Mouse (Mus musculus): ENCODE data around the gene Msi2.

The Msi2 gene

DNA sequence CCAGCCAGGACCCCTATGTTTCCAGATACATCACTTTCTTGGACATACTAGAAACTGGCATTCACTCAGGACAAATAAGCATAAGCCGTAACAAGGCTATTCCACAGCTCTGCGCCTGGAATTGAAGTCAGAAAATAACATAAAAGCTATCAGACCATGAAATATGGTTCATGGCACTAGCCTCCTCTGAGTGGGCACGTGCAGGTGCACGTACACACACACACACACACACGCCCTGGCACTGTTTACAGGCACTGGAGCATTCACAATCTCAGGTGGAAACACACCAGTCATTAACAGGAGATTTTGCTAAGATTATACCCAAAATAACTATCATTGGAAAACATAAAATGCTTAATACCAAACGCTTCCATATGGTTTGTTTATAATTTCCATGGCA lies 81.4 kb downstream of the Msi2 start:
- no peak for DNase-seq (ENCODE audit: low spot score in 2 of 2)

DNA sequence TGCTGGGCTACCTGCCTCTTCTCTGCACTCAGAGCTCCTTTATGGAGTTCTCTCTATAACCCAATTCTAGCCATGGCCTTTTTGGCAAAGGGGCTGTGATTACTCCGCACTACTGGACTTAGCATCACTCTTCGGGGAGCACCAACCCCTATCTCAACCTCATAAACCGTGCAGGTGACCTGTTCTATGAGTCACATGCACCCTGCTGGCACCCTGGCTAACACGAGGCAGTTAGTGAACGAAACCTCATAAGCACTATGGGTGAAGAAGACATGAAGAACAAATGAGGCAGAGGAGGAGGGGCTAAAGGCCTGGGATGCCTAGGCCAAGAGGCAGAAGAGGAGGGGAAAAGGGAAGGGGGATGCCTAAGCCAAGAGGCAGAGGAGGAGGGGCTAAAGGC lies 82.0 kb downstream of the Msi2 start:
- no peak for DNase-seq (ENCODE audit: low spot score in 2 of 2)

DNA sequence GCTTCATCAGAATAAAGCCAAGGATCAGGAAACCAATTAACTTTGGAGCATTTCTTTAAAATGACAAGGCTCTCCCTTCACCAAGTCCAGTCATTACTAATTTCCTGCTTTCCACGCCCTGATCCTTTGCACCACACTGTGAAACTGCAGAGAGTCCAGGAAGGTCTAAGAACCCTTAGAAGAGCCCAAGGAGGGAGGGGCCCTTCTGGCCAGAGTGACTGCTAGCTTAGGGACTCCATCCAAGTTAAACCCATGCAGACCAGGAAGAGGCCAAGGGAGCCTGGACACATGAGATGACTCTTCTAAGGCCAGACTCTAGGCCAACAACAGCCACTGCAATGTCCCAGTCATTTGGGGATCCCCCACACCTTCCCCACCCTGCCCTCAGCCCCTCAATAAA lies 83.7 kb downstream of the Msi2 start:
- DNase-seq (ENCODE audit: low spot score in 2 of 2), result no peak

DNA sequence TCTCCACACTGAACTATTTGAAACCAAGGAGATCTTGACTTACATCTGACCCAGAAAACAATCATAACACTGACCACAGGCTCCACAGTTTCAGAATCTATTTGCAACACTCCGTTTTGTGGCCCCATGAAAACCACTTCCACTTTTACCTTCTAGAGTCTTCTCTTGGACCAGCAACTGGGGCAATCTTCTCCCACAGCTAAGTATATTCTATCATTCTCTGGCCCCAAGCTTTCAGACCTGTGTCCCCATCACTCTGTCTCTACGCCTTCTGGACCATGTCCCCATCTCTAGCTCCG lies 86.4 kb downstream of the Msi2 start:
- peak in 1 of 2 experiments; percentile 24 for DNase-seq (ENCODE audit: low spot score in 2 of 2)

DNA sequence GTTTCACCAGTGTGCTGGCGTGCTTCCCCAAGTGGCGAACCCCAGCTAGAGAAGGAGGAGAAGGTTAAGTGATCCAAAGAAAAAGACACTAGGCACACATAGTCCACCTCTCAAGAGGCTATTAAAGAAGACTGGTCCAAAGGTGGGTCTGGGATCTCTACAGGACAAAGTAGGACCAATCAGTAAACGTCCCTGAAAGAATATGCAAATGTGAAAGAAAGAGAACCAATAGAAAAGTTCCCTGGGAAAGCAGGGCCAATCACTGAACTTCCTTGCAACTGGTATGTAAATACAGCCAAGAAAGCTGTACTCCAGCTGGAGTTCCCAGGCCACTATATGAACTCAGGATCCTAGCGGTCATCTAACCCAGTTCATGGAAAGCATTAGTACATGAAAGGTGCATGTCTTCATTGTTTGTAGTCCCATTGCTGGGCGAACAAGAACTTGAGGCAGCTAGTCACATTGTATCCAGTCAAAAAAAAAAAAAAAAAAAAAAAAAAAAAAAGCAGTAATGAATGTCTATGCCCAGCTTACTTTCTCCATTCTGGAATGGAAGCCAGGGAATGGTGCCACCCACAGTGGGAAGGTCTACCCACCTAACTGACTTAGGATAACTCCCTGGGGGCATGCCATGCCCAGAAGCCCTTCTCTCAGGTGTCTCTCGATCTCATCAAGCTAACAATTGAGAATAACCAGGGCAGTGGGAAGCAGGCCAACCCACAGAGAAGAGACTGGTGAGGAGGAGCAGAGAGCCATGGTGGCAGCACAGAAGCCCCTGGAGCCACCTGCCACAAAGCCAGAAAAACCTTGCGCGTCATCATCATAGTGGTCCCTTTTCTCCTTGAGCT lies 87.0 kb downstream of the Msi2 start:
- no peak for DNase-seq (ENCODE audit: low spot score in 2 of 2)

DNA sequence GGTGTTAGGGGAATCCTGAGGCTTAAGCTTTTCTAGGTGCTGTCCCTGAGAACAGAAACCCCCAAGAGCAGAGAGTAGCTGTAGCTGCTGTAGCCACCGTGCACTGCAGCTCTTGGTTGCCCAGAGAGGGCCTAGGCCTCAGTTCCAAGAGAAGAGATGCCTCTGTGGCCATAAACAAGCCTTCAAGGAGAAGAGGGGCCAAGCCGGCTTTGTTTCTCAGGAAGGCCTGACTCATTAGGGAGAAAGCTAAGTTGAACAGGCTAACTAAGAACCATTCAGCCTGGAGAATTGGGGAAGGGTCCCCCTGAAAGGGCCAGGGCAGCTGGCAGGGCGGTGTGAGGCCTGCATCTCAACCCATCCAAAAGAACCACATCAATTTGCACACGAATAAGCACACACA lies 88.7 kb downstream of the Msi2 start:
- DNase-seq (ENCODE audit: low spot score in 2 of 2), result no peak

DNA sequence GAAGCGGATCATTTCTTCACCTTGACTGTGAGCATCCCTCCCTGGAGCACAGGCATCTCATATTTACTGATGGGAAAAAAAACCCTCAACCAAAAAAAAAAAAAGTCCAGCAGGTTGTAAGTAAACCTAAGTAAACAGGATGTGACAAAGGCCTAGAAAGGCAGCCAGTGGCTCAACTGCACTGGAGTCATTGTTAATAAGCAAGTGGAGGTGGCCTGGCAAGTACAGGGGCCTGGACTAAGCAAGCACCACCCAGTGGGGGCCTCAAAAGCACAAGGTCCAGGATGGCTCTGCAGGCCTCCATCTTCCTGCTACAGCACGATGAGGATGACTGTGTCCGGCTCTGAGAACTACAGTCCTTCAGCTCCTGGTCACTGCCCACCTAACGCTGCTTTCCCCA lies 89.1 kb downstream of the Msi2 start:
- no peak for DNase-seq (ENCODE audit: low spot score in 2 of 2)

DNA sequence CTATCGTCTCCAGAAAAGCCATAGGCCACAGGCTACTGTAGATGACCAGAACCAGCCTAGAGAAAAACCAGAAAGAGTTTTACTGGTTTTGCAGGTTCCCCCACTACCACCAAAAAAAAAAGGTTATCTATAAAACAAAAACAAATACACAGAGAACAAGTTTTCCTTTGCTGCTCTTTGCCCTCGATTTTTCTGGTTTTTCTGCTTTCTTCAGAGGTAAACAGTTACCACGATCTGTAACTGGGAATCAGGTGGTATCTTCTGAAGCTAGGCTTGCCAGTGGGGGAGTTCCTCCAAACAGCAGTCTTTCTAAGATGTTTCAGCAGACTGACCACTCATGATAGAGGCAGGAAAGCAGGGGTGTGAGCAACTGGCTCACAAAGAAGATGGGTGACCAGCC lies 89.6 kb downstream of the Msi2 start:
- DNase-seq (ENCODE audit: low spot score in 2 of 2), result no peak

DNA sequence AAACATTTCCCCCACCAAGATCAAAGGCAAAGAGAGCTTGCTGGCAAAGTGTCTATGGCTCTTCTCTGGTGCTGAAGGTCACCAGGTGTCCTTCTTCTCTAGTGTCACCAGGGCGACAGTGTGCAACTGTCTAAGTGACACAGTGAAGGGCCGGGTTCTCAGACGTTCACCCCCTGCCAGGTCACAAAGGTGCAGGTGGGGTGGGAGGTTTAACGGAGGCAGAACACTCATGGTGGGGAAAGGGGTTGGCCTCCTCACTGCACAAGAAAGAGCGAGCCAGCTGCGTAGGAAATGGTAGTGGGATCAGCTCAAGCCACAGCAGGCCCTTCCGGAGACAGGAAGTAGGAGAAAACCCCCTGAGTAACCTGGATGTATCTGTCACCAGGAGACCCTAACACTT lies 91.0 kb downstream of the Msi2 start:
- no peak for DNase-seq (ENCODE audit: low spot score in 2 of 2)

DNA sequence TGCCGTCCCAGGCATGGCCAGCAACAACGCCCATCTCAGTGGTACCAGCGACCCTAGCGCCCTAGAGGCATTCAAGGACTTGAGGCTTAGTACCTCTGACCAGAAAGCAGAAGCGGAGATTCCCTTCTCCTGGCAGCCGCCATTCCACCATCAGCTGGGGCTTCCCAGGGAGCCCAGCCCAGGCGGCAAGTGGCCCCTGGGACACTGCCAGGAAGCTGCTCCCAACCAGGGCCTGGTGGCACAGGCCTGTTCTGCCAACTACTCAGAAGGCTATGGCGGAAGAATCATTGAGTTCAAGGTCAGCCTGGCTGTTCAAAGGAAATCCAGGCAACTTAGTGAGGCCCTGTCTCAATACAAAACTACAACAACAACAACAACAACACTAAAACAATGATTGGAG lies 91.7 kb downstream of the Msi2 start:
- DNase-seq (ENCODE audit: low spot score in 2 of 2), result no peak

DNA sequence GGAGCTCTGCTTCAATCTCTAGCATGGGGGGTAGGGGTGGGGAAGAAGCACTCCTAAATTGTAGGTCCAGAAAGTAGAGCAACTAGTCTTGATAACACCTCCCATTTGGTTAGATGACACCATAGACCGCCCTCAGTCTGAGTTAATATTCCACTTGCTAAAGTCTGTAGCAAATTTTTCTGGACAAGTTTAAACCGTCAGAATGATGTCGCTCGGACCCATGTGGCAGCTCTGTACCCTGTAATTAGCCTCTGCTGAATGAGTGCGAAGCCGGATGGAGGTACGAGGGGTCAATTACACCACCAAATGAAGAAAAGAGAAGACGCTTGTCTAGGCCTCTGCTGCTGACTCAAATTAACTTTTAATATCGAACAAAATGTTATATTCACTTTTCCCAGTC lies 92.3 kb downstream of the Msi2 start:
- DNase-seq (ENCODE audit: low spot score in 2 of 2), result no peak

DNA sequence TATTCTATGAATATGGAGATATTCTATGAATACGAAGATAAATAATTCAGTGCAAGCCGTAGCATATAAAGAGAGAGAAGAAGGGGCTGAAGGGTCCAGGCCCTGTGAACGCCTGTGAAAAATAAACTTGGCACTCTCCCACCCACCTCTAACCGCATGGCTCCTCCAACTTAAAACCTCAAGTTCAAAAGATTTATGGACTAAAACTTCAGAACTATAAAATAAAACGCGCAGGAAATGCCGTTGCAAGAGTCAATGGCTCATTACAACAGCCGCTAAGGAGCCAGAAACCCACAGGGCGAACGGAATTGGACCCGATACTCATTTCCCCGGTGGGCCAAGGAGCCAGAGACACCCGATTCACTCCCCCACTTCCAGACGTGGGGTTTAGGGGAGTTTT lies 93.2 kb downstream of the Msi2 start:
- no peak for DNase-seq (ENCODE audit: low spot score in 2 of 2)

DNA sequence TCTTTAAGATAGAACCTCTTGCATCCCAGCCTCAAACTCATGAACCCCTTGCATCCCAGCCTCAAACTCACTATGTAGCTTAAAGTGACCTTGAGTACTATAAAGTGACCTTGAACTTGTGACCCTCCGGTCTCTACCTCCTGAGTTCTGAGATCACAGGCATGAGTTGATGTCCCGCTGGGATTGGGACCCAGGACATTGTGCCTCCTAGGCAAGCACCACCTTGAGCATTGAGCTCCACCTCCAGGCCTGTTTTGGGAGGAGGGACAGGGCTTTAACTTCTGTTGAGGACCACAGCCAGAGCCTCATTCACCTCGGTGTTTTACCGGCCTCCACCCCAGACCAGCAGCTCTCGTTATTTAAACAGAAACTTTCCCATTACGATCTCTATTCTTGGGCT lies 93.7 kb downstream of the Msi2 start:
- DNase-seq (ENCODE audit: low spot score in 2 of 2), result no peak

DNA sequence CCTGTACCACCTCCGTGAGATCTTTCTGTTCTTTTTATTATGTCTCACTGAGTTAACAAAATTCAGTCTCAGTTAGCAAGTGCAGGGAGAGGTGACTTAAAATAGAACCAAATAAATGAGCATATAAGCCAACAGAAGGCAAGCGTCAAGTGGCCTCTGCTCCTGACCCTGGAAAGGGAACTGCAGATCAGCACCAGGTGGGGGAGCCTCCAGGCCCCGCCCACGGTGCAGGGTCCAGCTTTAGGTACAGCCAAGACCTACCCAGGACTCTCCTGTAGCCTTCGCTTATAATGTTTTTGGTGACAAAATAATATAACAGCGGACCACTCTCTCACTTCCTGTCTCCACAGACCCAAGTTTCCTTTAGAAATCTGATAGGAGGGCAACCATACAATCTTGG lies 94.6 kb downstream of the Msi2 start:
- no peak for DNase-seq (ENCODE audit: low spot score in 2 of 2)

DNA sequence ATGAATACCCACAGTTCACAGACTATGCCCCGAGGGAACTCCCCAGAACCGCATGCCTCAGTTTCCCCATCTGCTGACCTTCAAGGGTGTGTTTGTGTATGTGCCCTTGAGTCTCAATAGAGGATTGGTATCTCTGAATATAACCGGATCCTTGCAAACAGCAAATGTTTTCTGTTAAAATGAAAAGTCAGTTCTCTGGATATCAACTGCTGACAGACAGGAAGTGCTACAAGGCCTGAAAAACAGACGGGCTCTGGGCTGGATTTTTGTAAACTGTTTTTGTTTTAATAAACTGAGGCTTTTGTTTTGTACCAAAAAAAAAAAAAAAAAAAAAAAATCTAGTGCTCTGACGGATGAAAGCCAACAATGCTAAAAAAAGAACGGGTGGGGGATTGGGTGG lies 95.8 kb downstream of the Msi2 start:
- DNase-seq (ENCODE audit: low spot score in 2 of 2), result no peak

DNA sequence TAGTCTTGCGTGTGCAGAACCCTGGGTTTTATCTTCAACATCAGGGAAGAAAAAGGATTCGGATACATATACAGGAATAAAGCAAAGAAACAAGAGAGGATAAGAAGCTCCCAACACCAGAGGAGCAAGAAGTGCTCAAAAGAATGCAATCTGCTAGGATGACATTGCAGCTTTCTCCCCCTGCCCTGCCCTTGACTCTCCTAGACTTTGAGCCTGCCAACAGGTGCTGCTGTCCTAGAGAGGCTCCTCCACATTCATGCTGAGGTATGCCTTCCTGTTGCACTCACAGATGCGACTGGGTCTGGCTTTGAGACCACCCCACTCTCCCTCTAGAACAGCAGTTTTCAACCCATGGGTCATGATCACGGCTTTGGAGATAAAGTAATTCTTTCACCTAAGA lies 96.5 kb downstream of the Msi2 start:
- DNase-seq (ENCODE audit: low spot score in 2 of 2), result no peak

DNA sequence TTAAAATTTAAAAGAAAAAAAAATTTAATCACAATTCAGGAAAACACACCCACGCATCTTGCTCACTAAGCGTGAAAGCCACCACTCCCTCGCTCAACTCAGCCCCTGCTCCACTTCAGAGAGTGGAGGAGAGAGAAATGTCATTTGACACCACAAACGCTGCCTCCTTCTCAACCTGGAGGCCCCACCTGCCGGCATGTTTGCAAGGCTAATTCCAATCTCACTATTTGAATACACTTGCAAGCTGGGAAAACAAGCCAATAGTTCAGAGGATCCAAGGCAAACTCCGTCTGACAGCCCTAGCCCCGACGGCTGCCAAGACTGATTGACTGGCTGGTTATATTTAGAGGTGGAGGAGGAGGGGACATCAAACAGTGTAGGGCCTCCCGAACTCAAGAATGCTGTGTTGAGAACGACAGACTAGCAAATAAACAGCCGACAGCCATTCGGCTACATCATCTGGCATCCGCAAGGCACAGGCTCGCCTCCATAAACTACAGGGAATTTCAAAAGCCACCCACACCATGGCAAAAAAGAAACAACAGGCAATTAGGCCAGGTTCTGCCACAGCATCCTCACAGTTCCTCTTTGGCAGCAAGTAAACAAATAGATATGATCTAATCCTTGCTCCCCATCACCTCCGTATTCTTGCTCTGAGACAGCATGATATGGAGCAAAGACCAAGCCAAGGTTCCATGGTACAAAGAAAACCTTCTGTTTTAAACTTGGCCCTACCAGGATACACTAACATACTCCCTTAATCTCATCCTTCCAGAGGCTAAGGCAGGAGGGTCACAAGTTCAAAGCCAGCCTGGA lies 97.9 kb downstream of the Msi2 start:
- peak in 1 of 2 experiments; percentile 60 for DNase-seq (ENCODE audit: low spot score in 2 of 2)

DNA sequence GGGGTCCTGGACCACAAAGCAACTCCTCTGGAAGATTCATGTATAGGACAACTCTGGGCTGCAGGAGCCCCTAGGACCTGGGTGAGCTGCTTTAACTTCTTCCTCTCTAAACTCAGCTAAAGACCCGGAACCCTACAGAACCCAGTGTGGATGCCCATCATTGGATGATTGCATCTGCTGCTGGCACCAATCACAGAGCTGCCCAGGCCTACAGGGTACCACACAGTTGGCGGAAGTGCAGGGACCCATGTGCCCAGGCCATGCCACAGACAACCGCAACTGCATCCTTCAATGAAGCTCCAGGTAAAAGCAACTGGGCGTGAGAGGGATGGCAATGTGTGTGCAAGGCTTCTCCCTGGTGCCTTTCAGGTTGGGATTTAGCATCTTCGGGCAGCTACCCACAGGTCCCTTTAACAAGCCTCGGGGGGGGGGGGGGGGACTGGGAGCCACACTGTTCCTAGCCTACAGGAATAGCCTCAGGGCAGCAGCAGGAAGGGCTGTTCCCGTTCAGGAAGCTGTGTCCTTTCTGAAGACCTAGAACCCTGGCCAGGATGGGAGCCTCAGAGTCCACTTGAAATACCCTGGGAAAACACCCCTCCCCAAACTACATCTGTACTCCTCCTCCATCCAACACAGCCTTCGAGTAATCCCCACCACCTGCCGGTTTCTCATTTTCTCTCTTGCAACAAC lies 98.7 kb downstream of the Msi2 start:
- DNase-seq (ENCODE audit: low spot score in 2 of 2), result peak in 1 of 2 experiments; percentile 53

DNA sequence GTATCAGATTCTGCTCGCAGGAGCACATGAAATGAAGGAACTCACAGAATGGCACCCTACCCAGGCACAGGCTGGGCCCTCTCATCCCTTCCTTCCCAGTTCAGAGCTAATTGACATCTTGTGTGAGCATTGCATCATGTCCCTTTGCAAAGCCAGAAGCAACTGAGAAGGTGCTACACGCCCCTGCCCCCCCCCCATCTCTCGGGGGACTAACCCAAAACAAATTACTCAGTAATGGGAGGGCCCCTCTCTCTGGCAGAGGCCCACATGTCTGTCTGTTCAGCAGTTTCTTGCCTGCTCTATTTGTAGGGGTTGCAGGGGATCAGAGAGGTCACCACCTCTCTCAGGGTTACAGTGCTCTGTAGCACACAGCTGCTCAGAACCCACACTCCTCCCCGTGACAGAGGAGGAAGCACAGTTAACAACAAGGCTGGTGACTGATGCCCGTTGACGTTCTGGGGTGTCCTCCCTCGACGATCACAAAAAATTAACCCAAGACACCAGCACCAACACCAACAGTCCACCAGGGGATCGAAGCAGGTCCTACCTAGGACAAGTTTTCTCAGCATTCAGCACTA lies 99.5 kb downstream of the Msi2 start:
- peak; percentile 57 to 85 for DNase-seq (ENCODE audit: low spot score in 2 of 2)

DNA sequence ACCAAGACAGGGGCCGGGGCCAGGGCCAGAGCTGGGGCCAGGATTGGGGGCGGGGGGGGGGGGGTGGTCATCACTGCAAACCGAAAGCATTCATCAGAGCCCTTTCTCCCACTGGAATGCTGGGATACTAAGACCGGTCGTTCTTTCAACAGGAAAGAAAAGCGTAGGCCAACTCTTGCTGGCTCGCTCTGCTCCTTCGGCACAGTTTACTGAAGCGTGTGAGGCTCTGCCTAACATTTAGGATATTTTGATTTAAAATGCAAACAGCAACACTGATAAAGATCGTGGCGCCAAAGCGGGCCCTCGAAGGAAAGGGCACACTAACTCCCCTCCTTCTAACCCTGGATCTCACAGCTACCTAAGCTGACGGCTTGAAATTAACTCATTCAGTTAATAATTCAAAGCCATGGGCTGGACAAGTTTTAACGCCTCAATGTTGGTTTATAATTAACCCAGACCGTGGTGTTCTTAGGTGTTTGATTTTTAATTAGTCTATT lies 100.3 kb downstream of the Msi2 start:
- no peak for DNase-seq (ENCODE audit: low spot score in 2 of 2)

DNA sequence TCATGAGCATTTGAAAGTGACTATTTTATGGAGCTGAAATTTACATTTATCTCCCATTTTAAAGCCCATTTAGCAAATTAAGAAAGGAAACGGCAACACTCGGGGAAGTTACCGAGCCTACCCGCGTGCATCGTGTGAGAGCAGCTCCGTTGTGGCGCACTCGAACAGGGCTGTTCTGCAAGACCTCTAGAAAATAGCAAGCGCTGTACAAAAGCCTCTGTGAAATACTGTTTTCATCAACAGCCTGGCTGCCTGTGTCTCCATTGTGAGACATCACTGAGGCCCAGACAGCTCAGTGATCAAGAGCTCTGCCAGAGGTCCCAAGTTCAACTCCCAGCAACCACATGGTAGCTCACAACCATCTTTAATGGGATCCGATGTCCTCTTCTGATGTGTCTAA lies 100.9 kb downstream of the Msi2 start:
- no peak for DNase-seq (ENCODE audit: low spot score in 2 of 2)
